Comparison of ENCODE assay signal across 18 mouse cellular contexts in the genomic region with DNA sequence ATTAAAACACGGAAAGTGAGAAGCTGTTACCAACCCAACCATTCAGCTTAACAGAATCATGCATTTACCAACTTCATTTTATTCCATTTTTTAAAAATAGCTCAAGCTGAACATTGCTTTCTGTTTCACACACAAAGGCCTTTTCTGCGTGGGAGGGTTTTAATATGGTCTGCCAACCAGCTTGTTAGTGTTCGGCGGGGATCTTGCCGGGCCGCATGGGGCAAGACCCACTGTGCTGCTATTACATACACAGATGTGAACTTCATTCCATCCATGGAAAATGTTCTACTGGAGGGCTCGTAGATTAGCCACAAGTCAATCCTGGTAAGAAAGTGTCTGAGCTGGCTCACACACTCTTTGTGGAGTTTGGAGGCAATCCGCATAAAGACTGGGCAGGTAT.
"Had no signal": no experiment of that assay in that cellular context is flagged by ENCODE, and none has a peak within 500 bp of the region (broad histone marks: within the 10 kb centered on the region; RNA-seq: fewer than 3 reads in every experiment).

No protein-coding gene starts in this region.

- H3K9ac ChIP-seq: liver, embryonic 13.5 days; liver, postnatal 0 days; lung, embryonic 15.5 days; midbrain, embryonic 12.5 days; neural tube, embryonic 13.5 days; stomach, embryonic 15.5 days had no signal

- DNase-seq: kidney, adult 8-10 months; kidney, postnatal 25 days; layer of hippocampus, postnatal 36 days; liver; liver, embryonic 13.5 days; liver, postnatal 0 days; lung, postnatal 14 days; retina, postnatal 1 day; right cerebral cortex, postnatal 14 days; thymus, adult 18-20 months; thymus, postnatal 14 days had no signal

- H3K36me3 ChIP-seq: liver, embryonic 13.5 days; lung, embryonic 15.5 days; midbrain, embryonic 12.5 days; neural tube, embryonic 13.5 days; stomach, embryonic 15.5 days had no signal

- H3K27me3 ChIP-seq: liver, embryonic 13.5 days; lung, embryonic 15.5 days; midbrain, embryonic 12.5 days; neural tube, embryonic 13.5 days; stomach, embryonic 15.5 days had no signal

- H3K4me2 ChIP-seq: liver, embryonic 13.5 days; lung, embryonic 15.5 days; midbrain, embryonic 12.5 days; neural tube, embryonic 13.5 days; stomach, embryonic 15.5 days had no signal

- H3K4me3 ChIP-seq: liver, embryonic 13.5 days; lung, embryonic 15.5 days; megakaryocyte, embryonic 14.5 days; midbrain, embryonic 12.5 days; neural tube, embryonic 13.5 days; stomach, embryonic 15.5 days had no signal

- H3K4me1 ChIP-seq: liver, embryonic 13.5 days; lung, embryonic 15.5 days; megakaryocyte, embryonic 14.5 days; midbrain, embryonic 12.5 days; neural tube, embryonic 13.5 days; stomach, embryonic 15.5 days had no signal

- H3K9me3 ChIP-seq: liver, embryonic 13.5 days; lung, embryonic 15.5 days; midbrain, embryonic 12.5 days; neural tube, embryonic 13.5 days; stomach, embryonic 15.5 days had no signal

- H3K27ac ChIP-seq: liver, embryonic 13.5 days; lung, embryonic 15.5 days; macrophage; midbrain, embryonic 12.5 days; neural tube, embryonic 13.5 days; stomach, embryonic 15.5 days had no signal

- ATAC-seq: liver, postnatal 0 days; midbrain, embryonic 16.5 days had no signal
